Mouse (Mus musculus) CH12.LX (cell line): ENCODE results near the gene Rab3ip. TPM values are rescaled to one million over a fixed set of nuclear protein-coding genes. Genes with fewer than 3 reads are reported as not detected.

Experiments used
- DNase-seq: peaks from one replicate; pipeline ENCODE4 v3.0.0-alpha.2; 2013; ENCODE audit errors: extremely low read depth
- H3K27ac ChIP-seq: 2 replicates; pipeline ENCODE4 v1.5.1; 2012; ENCODE audit warnings: low read depth, mild to moderate bottlenecking, control low read depth, moderate library complexity; ENCODE audit not compliant: insufficient read depth
- H3K27me3 ChIP-seq: replicated peaks from 2 replicates; pipeline ENCODE3; 2012; ENCODE audit warnings: inconsistent platforms
- H3K36me3 ChIP-seq, 2 experiments: replicated peaks in 1 of 2; 2 replicates each; pipeline versions ENCODE3 to v1.6.1; 2012; ENCODE audit warnings: inconsistent platforms in 1 of 2, low read length in 1 of 2, mild to moderate bottlenecking in 1 of 2, mixed read lengths in 1 of 2, moderate library complexity in 1 of 2; ENCODE audit not compliant: control insufficient read depth in 1 of 2, insufficient read depth in 1 of 2
- H3K4me1 ChIP-seq, 2 experiments: 2 replicates each; pipeline ENCODE4 v1.6.1; 2012; ENCODE audit warnings: inconsistent platforms in 1 of 2, moderate library complexity in 1 of 2; ENCODE audit not compliant: insufficient read depth in 2 of 2, control insufficient read depth in 1 of 2
- H3K4me2 ChIP-seq: 2 replicates; pipeline ENCODE4 v1.6.1; 2012; ENCODE audit warnings: low read depth, mild to moderate bottlenecking, control low read depth; ENCODE audit not compliant: poor library complexity, insufficient read depth, severe bottlenecking
- H3K4me3 ChIP-seq, 3 experiments: fragments of 150-350 bp in 1 of 3; sonication (generic) in 1 of 3; replicated peaks in 1 of 3; 2 replicates each; pipeline versions ENCODE3 to v1.5.1; 2011 to 2012; ENCODE audit warnings: low read depth in 2 of 3, low read length in 2 of 3, mild to moderate bottlenecking in 2 of 3, moderate library complexity in 2 of 3, control low read depth in 1 of 3, improper control_type of control experiment in 1 of 3, inconsistent platforms in 1 of 3, mixed read lengths in 1 of 3; ENCODE audit not compliant: poor library complexity in 1 of 3
- H3K79me2 ChIP-seq: replicated peaks from 2 replicates; pipeline ENCODE4 v1.6.1; 2012; ENCODE audit warnings: mild to moderate bottlenecking, moderate library complexity; ENCODE audit not compliant: control insufficient read depth, poor library complexity, insufficient read depth, severe bottlenecking; ENCODE audit errors: extremely low read depth
- H3K9ac ChIP-seq: 2 replicates; pipeline ENCODE4 v1.6.1; 2012; ENCODE audit warnings: low read depth, mild to moderate bottlenecking, control low read depth, moderate library complexity; ENCODE audit not compliant: insufficient read depth
- H3K9me3 ChIP-seq: replicated peaks from 2 replicates; pipeline ENCODE3; 2012; ENCODE audit warnings: low read length, inconsistent platforms, mixed read lengths
- CHD1 ChIP-seq: IDR thresholded peaks from 2 replicates; pipeline ENCODE4 v1.6.1; 2012; ENCODE audit warnings: low read depth, low read length, improper control_type of control experiment, inconsistent platforms
- CHD2 ChIP-seq: IDR thresholded peaks from 2 replicates; pipeline ENCODE4 v1.6.1; 2011; ENCODE audit warnings: low read length, improper control_type of control experiment
- CTCF ChIP-seq, 2 experiments: IDR thresholded peaks in 1 of 2; conservative IDR thresholded peaks in 1 of 2; 2 replicates each; pipeline ENCODE4 v1.5.1; 2011 to 2012; ENCODE audit warnings: low read depth in 2 of 2, low read length in 2 of 2, improper control_type of control experiment in 1 of 2, inconsistent platforms in 1 of 2, mild to moderate bottlenecking in 1 of 2, moderate library complexity in 1 of 2
- E2F4 ChIP-seq: IDR thresholded peaks from 2 replicates; pipeline ENCODE4 v1.6.1; 2011; ENCODE audit warnings: low read depth, low read length, improper control_type of control experiment; ENCODE audit not compliant: insufficient replicate concordance
- EP300 ChIP-seq: IDR thresholded peaks from 2 replicates; pipeline ENCODE4 v1.6.1; 2011; ENCODE audit warnings: low read length, improper control_type of control experiment
- GABPA ChIP-seq: IDR thresholded peaks from 2 replicates; pipeline ENCODE4 v1.6.1; 2012; ENCODE audit warnings: low read depth, low read length, improper control_type of control experiment, inconsistent platforms; ENCODE audit not compliant: insufficient replicate concordance
- IRF4 ChIP-seq: IDR thresholded peaks from 2 replicates; pipeline ENCODE4 v1.6.1; 2014; ENCODE audit warnings: low read depth, mild to moderate bottlenecking, inconsistent platforms, low read length, improper control_type of control experiment
- JUND ChIP-seq: conservative IDR thresholded peaks from 2 replicates; pipeline ENCODE4 v1.6.1; 2011; ENCODE audit warnings: low read depth, low read length, improper control_type of control experiment
- KAT2A ChIP-seq: IDR thresholded peaks from 2 replicates; pipeline ENCODE4 v1.6.1; 2012; ENCODE audit warnings: low read length, improper control_type of control experiment, inconsistent platforms; ENCODE audit not compliant: insufficient replicate concordance
- MAFK ChIP-seq: IDR thresholded peaks from 2 replicates; pipeline ENCODE4 v1.6.1; 2011; ENCODE audit warnings: low read length, improper control_type of control experiment; ENCODE audit not compliant: insufficient replicate concordance
- MAX ChIP-seq: IDR thresholded peaks from 2 replicates; pipeline ENCODE4 v1.6.1; 2011; ENCODE audit warnings: low read length, improper control_type of control experiment
- MXI1 ChIP-seq: IDR thresholded peaks from 2 replicates; pipeline ENCODE4 v1.6.1; 2011; ENCODE audit warnings: mild to moderate bottlenecking, low read depth, low read length, improper control_type of control experiment
- NELFE ChIP-seq: IDR thresholded peaks from 2 replicates; pipeline ENCODE4 v1.6.1; 2011; ENCODE audit warnings: low read depth, low read length, improper control_type of control experiment
- NRF1 ChIP-seq: IDR thresholded peaks from 2 replicates; pipeline ENCODE4 v1.6.1; 2014; ENCODE audit warnings: low read depth, mild to moderate bottlenecking, inconsistent platforms, low read length, improper control_type of control experiment, moderate library complexity
- POLR2A ChIP-seq: IDR thresholded peaks from 2 replicates; pipeline ENCODE4 v1.6.1; 2011; ENCODE audit warnings: low read depth, mild to moderate bottlenecking, improper control_type of control experiment, low read length
- RAD21 ChIP-seq: IDR thresholded peaks from 2 replicates; pipeline ENCODE4 v1.6.1; 2011; ENCODE audit warnings: low read depth, mild to moderate bottlenecking, low read length, improper control_type of control experiment, moderate library complexity
- SIN3A ChIP-seq: IDR thresholded peaks from 2 replicates; pipeline ENCODE4 v1.6.1; 2012; ENCODE audit warnings: low read length, improper control_type of control experiment, inconsistent platforms
- TBP ChIP-seq: conservative IDR thresholded peaks from 2 replicates; pipeline ENCODE4 v1.6.1; 2011; ENCODE audit warnings: low read depth, low read length, improper control_type of control experiment
- UBTF ChIP-seq: IDR thresholded peaks from 2 replicates; pipeline ENCODE4 v1.6.1; 2012; ENCODE audit warnings: low read depth, mild to moderate bottlenecking, inconsistent platforms, low read length, improper control_type of control experiment, moderate library complexity
- USF1 ChIP-seq: IDR thresholded peaks from 2 replicates; pipeline ENCODE4 v1.6.1; 2014; ENCODE audit warnings: low read depth, mild to moderate bottlenecking, inconsistent platforms, low read length, improper control_type of control experiment
- USF2 ChIP-seq: conservative IDR thresholded peaks from 2 replicates; pipeline ENCODE4 v1.6.1; 2011; ENCODE audit warnings: low read depth, low read length, improper control_type of control experiment
- ZC3H11A ChIP-seq: IDR thresholded peaks from 2 replicates; pipeline ENCODE4 v1.6.1; 2012; ENCODE audit warnings: low read depth, mild to moderate bottlenecking, inconsistent platforms, low read length, improper control_type of control experiment
- ZNF384 ChIP-seq: IDR thresholded peaks from 2 replicates; pipeline ENCODE4 v1.6.1; 2012; ENCODE audit warnings: low read depth, low read length, improper control_type of control experiment, inconsistent platforms
- dilution Hi-C: fragments of 300-500 bp; cut with MboI; formaldehyde crosslinking; loops from 2 replicates; pipeline ENCODE4 v1.14.3; 2020; ENCODE audit warnings: low sequenced_read_pairs; ENCODE audit not compliant: extremely low pct_unique_long_range_greater_than_20kb, extremely low pct_ligation_motif_present
- in situ Hi-C: fragments of 300-500 bp; cut with MboI; formaldehyde crosslinking; loops from 3 replicates; pipeline ENCODE4 v1.14.3; 2019; ENCODE audit warnings: low sequenced_read_pairs, low pct_ligation_motif_present, low pct_unique_long_range_greater_than_20kb, mixed read lengths
- polyA plus RNA-seq: library from polyadenylated mRNA; unstranded; fragments of >175 nt; gene quantifications from 2 replicates; pipeline ENCODE4 v1.2.1, GENCODE M21; 2012; ENCODE audit warnings: low read depth; ENCODE audit not compliant: insufficient read length
- total RNA-seq, 2 experiments: library from RNA; depleted of rRNA; stranded (reverse); fragments of 300-350 nt in 1 of 2; fragments of >200 nt in 1 of 2; gene quantifications; 2 replicates each; pipeline ENCODE4 v1.2.3; 2012 to 2014

The Rab3ip gene
- total and polyA plus RNA-seq, 3 experiments = 9.3 to 18.3 (median 10.3) TPM

- peaks cover 0 to 23% of the 10 kb centered on the region in 2 experiments; a peak in 2 of 4 replicates for H3K4me1 ChIP-seq
- peaks cover 7 to 52% of the 10 kb centered on the region in 2 experiments for H3K36me3 ChIP-seq
- dilution Hi-C loops (no loop called here), in situ Hi-C loops (loop anchor here (25.0 kb wide), 1 partner anchor 280 kb away; the partner anchor contains the start of gene Yeats4)
- no peak overlapping the region for H3K9ac ChIP-seq
- H3K4me2 ChIP-seq = no peak overlapping the region
- no peak for DNase-seq
- no peaks in the 10 kb centered on the region for H3K27me3 ChIP-seq
- H3K9me3 ChIP-seq = no peaks in the 10 kb centered on the region
- TF ChIP-seq NRF1 = no peak
- no peak for TF ChIP-seq RAD21
- no peak for TF ChIP-seq E2F4
- TF ChIP-seq IRF4 = no peak
- TF ChIP-seq CTCF (conservative IDR thresholded peaks at IDR 0.05 in 1 of 2, IDR thresholded peaks at IDR 0.05 in 1 of 2; ENCODE audit: low read depth in 2 of 2, low read length in 2 of 2) = no peak
- TF ChIP-seq GABPA = no peak
- no peak for TF ChIP-seq MAFK
- no peak for TF ChIP-seq ZC3H11A
- no peak for TF ChIP-seq CHD2
- TF ChIP-seq TBP = no peak
- TF ChIP-seq POLR2A = no peak
- no peak for TF ChIP-seq UBTF
- TF ChIP-seq USF1 = no peak
- TF ChIP-seq NELFE = no peak
- TF ChIP-seq MXI1 = no peak
- H3K27ac ChIP-seq = no peak overlapping the region
- H3K79me2 ChIP-seq = no peaks in the 10 kb centered on the region
- no peak overlapping the region for H3K4me3 ChIP-seq
Measured at GRCm38 (mm10) chr10:116932418-116932817, 18.2 kb downstream of the Rab3ip start.

GRCm38 (mm10) chr10:116931497-116932179 lies 18.9 kb downstream of the Rab3ip start:
- no peak overlapping the region for H3K9ac ChIP-seq
- H3K27ac ChIP-seq = no peak overlapping the region
- no peaks in the 10 kb centered on the region for H3K9me3 ChIP-seq
- H3K4me3 ChIP-seq = no peak overlapping the region
- H3K4me1 ChIP-seq = peaks cover 0 to 23% of the 10 kb centered on the region in 2 experiments; a peak in 2 of 4 replicates
- dilution Hi-C loops (no loop called here), in situ Hi-C loops (loop anchor here (25.0 kb wide), 1 partner anchor 281 kb away; the partner anchor contains the start of gene Yeats4)
- DNase-seq = no peak
- H3K36me3 ChIP-seq = peaks cover 10 to 52% of the 10 kb centered on the region in 2 experiments
- no peak for TF ChIP-seq NRF1
- TF ChIP-seq UBTF = no peak
- no peak for TF ChIP-seq MXI1
- no peak for TF ChIP-seq TBP
- TF ChIP-seq CHD1 = no peak
- no peak for TF ChIP-seq KAT2A
- no peak for TF ChIP-seq EP300
- no peak for TF ChIP-seq SIN3A
- TF ChIP-seq IRF4 = no peak
- no peak for TF ChIP-seq GABPA
- TF ChIP-seq MAX = no peak
- no peak for TF ChIP-seq USF2
- no peak for TF ChIP-seq ZNF384
- no peak for TF ChIP-seq JUND
- no peaks in the 10 kb centered on the region for H3K79me2 ChIP-seq
- no peaks in the 10 kb centered on the region for H3K27me3 ChIP-seq
- no peak overlapping the region for H3K4me2 ChIP-seq
